Mouse (Mus musculus) gonadal fat pad, adult 2 months (tissue): ENCODE results near the gene Gm7954. TPM values are rescaled to one million over a fixed set of nuclear protein-coding genes. Genes with fewer than 3 reads are reported as not detected.
"Not testable (repeated sequence)": the region's sequence is repeated elsewhere in the genome, so short reads cannot be mapped to it uniquely, and the experiment has no call there.

Experiments
- DNase-seq: peaks from one replicate; pipeline ENCODE4 v3.0.0-alpha.2; 2012; ENCODE audit warnings: low read depth
- polyA plus RNA-seq: library from polyadenylated mRNA; depleted of rRNA; stranded (reverse); fragments of >200 nt; gene quantifications from 2 replicates; pipeline ENCODE4 v1.2.3, GENCODE M21; 2012; rRNA removed

Gm7954 gene
- polyA plus RNA-seq = not detected in 2 replicates

GRCm38 (mm10) chr14:41453418-41453817 lies at the start of gene Gm7954:
Gene Gm7954, minus strand, starts transcription at chr14:41453518.
- not testable (repeated sequence) for DNase-seq

GRCm38 (mm10) chr14:41489385-41489784 lies 36.1 kb upstream of the Gm7954 start, which contains the start of gene Gm3486:
Gene Gm3486, minus strand, starts transcription at chr14:41489485.
- DNase-seq = not testable (repeated sequence)

- DNase-seq = not testable (repeated sequence)
Measured at GRCm38 (mm10) chr14:41425393-41426075, 27.8 kb downstream of the Gm7954 start.

GRCm38 (mm10) chr14:41424694-41425093 lies 28.6 kb downstream of the Gm7954 start:
- not testable (repeated sequence) for DNase-seq

- not testable (repeated sequence) for DNase-seq
Measured at GRCm38 (mm10) chr14:41408181-41408580, 45.1 kb downstream of the Gm7954 start, which contains the start of gene Gm6482. Gene Gm6482, minus strand, starts transcription at chr14:41408281.

Other genes starting within 250 kb of the Gm7954 start
- gene Gm2832, start 174.7 kb downstream of the Gm7954 start, polyA plus RNA-seq = not detected in 2 replicates
- gene Gm5798, start 104.9 kb downstream of the Gm7954 start, polyA plus RNA-seq = not detected in 2 replicates
- not detected in 2 replicates for gene Gm7945, start 67.1 kb downstream of the Gm7954 start, polyA plus RNA-seq
- gene Gm6482, start 45.2 kb downstream of the Gm7954 start, polyA plus RNA-seq = not detected in 2 replicates
- not detected in 2 replicates for gene Gm3486, start 36.0 kb upstream of the Gm7954 start, polyA plus RNA-seq
- not detected in 2 replicates for gene Gm7970, start 102.1 kb upstream of the Gm7954 start, polyA plus RNA-seq
- not detected in 2 replicates for gene 1700049E17Rik2, start 119.7 kb upstream of the Gm7954 start, polyA plus RNA-seq
- not detected in 2 replicates for gene Gm3072, start 171.1 kb upstream of the Gm7954 start, polyA plus RNA-seq
- not detected in 2 replicates for gene Gm3676, start 193.0 kb upstream of the Gm7954 start, polyA plus RNA-seq
- not detected in 2 replicates for gene Gm8068, start 248.4 kb upstream of the Gm7954 start, polyA plus RNA-seq